Mouse (Mus musculus) spleen, postnatal 4 days (tissue): Measurements from ENCODE around the gene Arl5b.

ENCODE experiments used
- DNase-seq, 2 experiments: peaks; one replicate each; pipeline ENCODE4 v3.0.0; 2022; ENCODE audit warnings: low spot score in 2 of 2

Gene Arl5b

GRCm38 (mm10) chr2:15111808-15112440 is 62.7 kb downstream of the Arl5b start:
- DNase-seq: no peak

- no peak for DNase-seq
These were observed 63.5 kb downstream of the Arl5b start for GRCm38 (mm10) chr2:15112741-15113140.

- DNase-seq: no peak
These were observed 72.1 kb downstream of the Arl5b start for GRCm38 (mm10) chr2:15121217-15121680.
